Mouse (Mus musculus) lung, adult 2 months (tissue): Measurements from ENCODE around the gene Fuca1.

Experiments
- CTCF ChIP-seq: fragments of 200-500 bp; IDR thresholded peaks from 2 replicates; pipeline ENCODE4 v1.5.1; 2011; ENCODE audit warnings: mild to moderate bottlenecking, low read length, control low read depth; ENCODE audit not compliant: insufficient read depth
- POLR2A ChIP-seq: fragments of 200-500 bp; IDR thresholded peaks from 2 replicates; pipeline ENCODE4 v1.6.1; 2011; ENCODE audit warnings: low read depth, mild to moderate bottlenecking, control low read depth, low read length, borderline replicate concordance; ENCODE audit errors: extremely low read depth

DNA sequence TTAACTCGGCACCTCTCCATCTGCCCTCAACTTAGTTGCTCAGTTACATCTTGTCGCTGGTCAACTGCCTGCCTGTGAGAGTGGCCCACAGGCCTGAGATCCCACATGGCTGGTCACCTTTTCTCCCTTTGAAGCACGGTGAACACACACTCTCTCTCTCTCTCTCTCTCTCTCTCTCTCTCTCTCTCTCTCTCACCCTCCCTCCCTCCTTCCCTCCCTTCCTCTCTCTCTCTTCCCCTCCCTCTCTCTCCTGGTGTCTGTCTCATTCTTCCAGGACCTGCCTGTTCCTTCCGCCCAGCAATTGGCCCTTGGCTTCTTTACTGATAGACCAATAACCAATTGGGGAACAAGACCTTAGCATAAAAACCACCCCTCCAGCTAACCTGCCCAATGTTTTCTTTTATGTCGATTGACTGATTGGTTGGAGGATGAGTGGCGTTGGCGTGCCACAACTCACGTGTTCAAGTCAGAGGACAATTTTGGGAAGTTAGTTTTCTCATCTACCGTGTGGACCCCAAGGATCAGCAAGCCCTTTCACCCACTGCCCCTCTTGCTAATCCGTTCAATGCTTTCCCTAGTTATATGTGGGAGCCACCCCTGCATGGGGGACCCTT, 5.8 kb downstream of the Fuca1 start:
- TF ChIP-seq CTCF, result no peak
- TF ChIP-seq POLR2A, result no peak
